Mouse (Mus musculus) brain, embryonic 18.5 days (tissue): Measurements from ENCODE around the gene Phldb2.

Experiments
- DNase-seq: peaks from one replicate; pipeline ENCODE4 v3.0.0-alpha.2; 2012; ENCODE audit warnings: low read depth, low spot score

Phldb2 gene

GRCm38 (mm10) chr16:45892928-45893327 lies 60.5 kb downstream of the Phldb2 start:
- DNase-seq, result no peak

GRCm38 (mm10) chr16:45890471-45891200 lies 62.8 kb downstream of the Phldb2 start:
- peak; percentile 3 for DNase-seq

GRCm38 (mm10) chr16:45889636-45890035 lies 63.8 kb downstream of the Phldb2 start:
- no peak for DNase-seq

- no peak for DNase-seq
Observed at GRCm38 (mm10) chr16:45886599-45886998, 66.8 kb downstream of the Phldb2 start.

- no peak for DNase-seq
Observed at GRCm38 (mm10) chr16:45884194-45884593, 69.2 kb downstream of the Phldb2 start.

- DNase-seq, result no peak
Observed at GRCm38 (mm10) chr16:45881177-45881832, 72.1 kb downstream of the Phldb2 start.

- DNase-seq, result no peak
Observed at GRCm38 (mm10) chr16:45880101-45880751, 73.2 kb downstream of the Phldb2 start.

GRCm38 (mm10) chr16:45877739-45878138 lies 75.7 kb downstream of the Phldb2 start:
- DNase-seq, result no peak

- DNase-seq, result no peak
Observed at GRCm38 (mm10) chr16:45877171-45877570, 76.2 kb downstream of the Phldb2 start.

GRCm38 (mm10) chr16:45873397-45873796 lies 80.0 kb downstream of the Phldb2 start:
- DNase-seq, result no peak

GRCm38 (mm10) chr16:45871286-45871976 lies 82.0 kb downstream of the Phldb2 start:
- DNase-seq, result no peak

GRCm38 (mm10) chr16:45870651-45871050 lies 82.7 kb downstream of the Phldb2 start:
- no peak for DNase-seq

- no peak for DNase-seq
Observed at GRCm38 (mm10) chr16:45869044-45869443, 84.4 kb downstream of the Phldb2 start.

- no peak for DNase-seq
Observed at GRCm38 (mm10) chr16:45857277-45857863, 96.0 kb downstream of the Phldb2 start.

- no peak for DNase-seq
Observed at GRCm38 (mm10) chr16:45854499-45854898, 98.9 kb downstream of the Phldb2 start.

GRCm38 (mm10) chr16:45849045-45849444 lies 104.4 kb downstream of the Phldb2 start:
- no peak for DNase-seq

- DNase-seq, result no peak
Observed at GRCm38 (mm10) chr16:45844875-45845274, 108.5 kb downstream of the Phldb2 start.

GRCm38 (mm10) chr16:45844049-45844780 lies 109.2 kb downstream of the Phldb2 start:
- DNase-seq, result no peak

GRCm38 (mm10) chr16:45843351-45843891 lies 110.0 kb downstream of the Phldb2 start:
- DNase-seq, result no peak

GRCm38 (mm10) chr16:45842440-45842839 lies 111.0 kb downstream of the Phldb2 start:
- DNase-seq, result no peak

- DNase-seq, result no peak
Observed at GRCm38 (mm10) chr16:45841806-45842205, 111.6 kb downstream of the Phldb2 start.
